Mouse (Mus musculus): ENCODE measurements around the gene Rftn2.

DNA sequence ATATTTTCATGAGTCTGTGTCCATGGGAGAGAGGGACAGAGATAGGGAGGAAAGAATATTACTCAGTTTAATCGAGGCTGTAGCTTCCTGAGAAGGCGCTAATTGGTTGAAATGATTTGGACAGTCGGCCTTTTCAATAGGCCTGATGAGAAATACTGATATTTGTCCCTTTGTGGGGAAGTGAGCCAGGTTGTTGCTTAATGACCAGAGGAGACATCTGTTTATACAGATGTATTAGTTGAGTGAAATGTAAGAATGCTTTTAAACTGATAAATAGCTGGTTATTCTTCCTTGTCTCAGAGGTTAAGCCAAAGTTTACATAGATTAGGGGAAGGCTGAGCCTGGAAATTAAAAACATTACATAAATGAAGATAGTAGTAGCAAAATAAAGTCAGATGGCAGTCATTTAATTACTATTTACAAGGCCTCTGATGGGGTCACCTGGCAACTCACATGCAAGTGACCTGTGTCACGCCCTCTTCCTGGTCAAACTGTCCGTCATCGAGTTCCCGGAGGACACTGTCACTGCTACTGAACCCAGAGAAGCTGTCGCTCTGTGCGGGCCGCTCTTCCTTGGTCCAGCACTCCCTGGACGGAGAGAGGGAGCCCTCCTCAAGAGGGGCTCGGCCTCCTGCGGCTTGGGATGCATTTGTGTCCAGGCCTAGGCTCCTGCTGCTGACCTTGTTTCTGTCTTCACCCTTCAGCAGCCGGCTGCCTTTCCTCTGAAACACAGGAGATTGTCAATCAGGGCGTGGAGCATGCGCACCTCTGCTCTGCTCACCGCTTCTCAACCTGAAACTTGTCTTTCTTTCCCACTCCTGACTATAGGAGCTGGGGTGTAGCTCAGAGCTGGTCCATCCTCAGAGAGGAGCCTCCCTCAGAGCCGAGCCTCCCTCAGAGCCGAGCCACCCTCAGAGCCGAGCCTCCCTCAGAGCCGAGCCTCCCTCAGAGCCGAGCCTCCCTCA lies 54.9 kb downstream of the Rftn2 start:
- TF ChIP-seq CTCF (IDR thresholded peaks at IDR 0.05): no peak
- no peak for TF ChIP-seq EP300 (IDR thresholded peaks at IDR 0.05)

Measured in lung, postnatal 0 days (tissue).